27 mouse cellular contexts compared by ENCODE assay signal in the genomic region with DNA sequence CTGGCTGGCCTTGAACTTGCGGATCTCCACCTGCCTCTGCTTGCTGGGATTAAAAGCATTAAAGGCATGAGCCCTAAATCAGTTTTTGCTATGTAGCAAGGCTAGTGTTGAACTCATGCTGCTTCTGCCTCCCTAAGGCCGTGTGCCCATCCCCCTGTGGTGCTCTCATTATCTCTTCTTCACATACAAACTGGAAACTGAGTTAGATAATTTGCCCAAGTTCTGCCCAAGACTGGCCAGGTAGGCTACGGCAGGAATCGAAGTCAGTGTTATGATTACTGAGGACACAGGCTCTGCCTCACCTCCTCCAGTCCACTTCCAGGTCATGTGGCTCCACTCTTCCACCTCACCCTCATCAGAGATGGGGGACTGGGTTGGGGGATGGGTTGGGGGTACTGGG. TPM values are rescaled to one million over a fixed set of nuclear protein-coding genes. Genes with fewer than 3 reads are reported as not detected.
A peak's percentile ranks its signal among the peaks of the same experiment; 100 is the strongest.
DNase-seq lines count a peak whose midpoint lies in the region; ATAC-seq and TF ChIP-seq lines count a peak whose summit lies in the region.
"Not testable (repeated sequence)": the region's sequence is repeated elsewhere in the genome, so short reads cannot be mapped to it uniquely, and the experiment has no call there.
"Had no signal": no experiment of that assay in that cellular context is flagged by ENCODE, and none has a peak within 500 bp of the region (broad histone marks: within the 10 kb centered on the region; RNA-seq: fewer than 3 reads in every experiment).

No protein-coding gene starts in this region.

- H3K79me2 ChIP-seq in MEL (ENCODE audit: control insufficient read depth, insufficient read depth, low read length, poor library complexity); liver, adult 2 months (ENCODE audit: control insufficient read depth, insufficient read depth, low read length): not testable (repeated sequence)

- ATAC-seq in erythroblast, adult 5-6 weeks (replicated peaks; ENCODE audit: low FRiP score, poor library complexity, severe bottlenecking), result 0 out of 2 replicates have a peak, but pooled peaks have one; percentile 18
- ATAC-seq in liver, embryonic 12.5 days, result peak; percentile 57
- ATAC-seq in liver, embryonic 14.5 days (ENCODE audit: insufficient read depth), result peak; percentile 55; the same call in 1 of the 2 replicates
- ATAC-seq in liver, embryonic 16.5 days (ENCODE audit: low read depth), result peak; percentile 41; the same call in 1 of the 2 replicates
- peak; percentile 24; the same call in 1 of the 2 replicates for ATAC-seq in megakaryocyte progenitor cell, adult 5-6 weeks (replicated peaks; ENCODE audit: poor library complexity)

- TF ChIP-seq RAD21 in MEL (IDR thresholded peaks at IDR 0.05; ENCODE audit: low read depth, low read length), result not testable (repeated sequence)

- 66% methylated on average over 4 of the region's 4 CpGs for WGBS in liver, adult 2 months
- WGBS in liver, embryonic 12.5 days (ENCODE audit: insufficient replicate concordance), result 38% methylated on average over 4 of the region's 4 CpGs
- WGBS in liver, embryonic 14.5 days (ENCODE audit: insufficient replicate concordance), result 35% methylated on average over 4 of the region's 4 CpGs
- WGBS in liver, embryonic 16.5 days (ENCODE audit: insufficient replicate concordance), result 44% methylated on average over 4 of the region's 4 CpGs

- H3K27me3 ChIP-seq in MEL (ENCODE audit: control insufficient read depth in 1 of 2, insufficient read depth in 2 of 2, low read length in 2 of 2); liver, adult 2 months (ENCODE audit: control insufficient read depth, insufficient read depth, low read length); liver, embryonic 12.5 days (replicated peaks); liver, embryonic 14.5 days (ENCODE audit: control insufficient read depth, insufficient read depth, low read length); liver, embryonic 16.5 days (ENCODE audit: control insufficient read depth, insufficient read depth, low read depth, low read length): not testable (repeated sequence)

- H3K4me2 ChIP-seq in liver, embryonic 12.5 days; liver, embryonic 14.5 days (ENCODE audit: low read depth); liver, embryonic 16.5 days (ENCODE audit: low read depth, low read length): not testable (repeated sequence)

- peaks cover 3 to 15% of the 10 kb centered on the region in 2 experiments for H3K4me1 ChIP-seq in MEL (ENCODE audit: control insufficient read depth in 1 of 2, insufficient read depth in 2 of 2, low read length in 2 of 2)
- peaks cover 20% of the 10 kb centered on the region for H3K4me1 ChIP-seq in liver, adult 2 months (ENCODE audit: control insufficient read depth, insufficient read depth, low read length)
- peaks cover 41% of the 10 kb centered on the region for H3K4me1 ChIP-seq in liver, embryonic 12.5 days
- H3K4me1 ChIP-seq in liver, embryonic 14.5 days (replicated peaks; ENCODE audit: control insufficient read depth in 2 of 2, insufficient read depth in 2 of 2, low read length in 1 of 2), result peaks cover 5 to 23% of the 10 kb centered on the region in 2 experiments
- not testable (repeated sequence) for H3K4me1 ChIP-seq in liver, embryonic 16.5 days (ENCODE audit: control insufficient read depth, low read depth, low read length)

- TF ChIP-seq POLR2A in MEL (IDR thresholded peaks at IDR 0.05; ENCODE audit: control insufficient read depth in 1 of 2, insufficient read depth in 1 of 2, low read depth in 1 of 2, low read length in 2 of 2, poor library complexity in 1 of 2); liver, adult 2 months (IDR thresholded peaks at IDR 0.05; ENCODE audit: extremely low read depth, insufficient read depth, low read length): not testable (repeated sequence)

- H3K9me3 ChIP-seq in MEL (replicated peaks; ENCODE audit: insufficient read depth, low read length); liver, embryonic 12.5 days (replicated peaks); liver, embryonic 14.5 days (ENCODE audit: control insufficient read depth, low read length); liver, embryonic 16.5 days (replicated peaks; ENCODE audit: control insufficient read depth, low read length): not testable (repeated sequence)

- TF ChIP-seq CTCF in MEL (IDR thresholded peaks at IDR 0.05 in 2 of 3, conservative IDR thresholded peaks at IDR 0.05 in 1 of 3; ENCODE audit: control insufficient read depth in 1 of 3, insufficient read depth in 1 of 3, low read depth in 2 of 3, low read length in 3 of 3, poor library complexity in 1 of 3, severe bottlenecking in 1 of 3); liver, adult 2 months (IDR thresholded peaks at IDR 0.05; ENCODE audit: low read depth, low read length); liver, embryonic 14.5 days (IDR thresholded peaks at IDR 0.05; ENCODE audit: low read depth): not testable (repeated sequence)

- H3K9ac ChIP-seq in MEL (ENCODE audit: control insufficient read depth, low read depth, low read length, poor library complexity, severe bottlenecking); liver, adult 2 months (ENCODE audit: low read depth, low read length); liver, embryonic 12.5 days; liver, embryonic 14.5 days (replicated peaks); liver, embryonic 16.5 days (ENCODE audit: low read depth, low read length): not testable (repeated sequence)

- peak in 1 of 2 experiments; percentile 52; a peak in 1 of 4 replicates for TF ChIP-seq EP300 in MEL (IDR thresholded peaks at IDR 0.05; ENCODE audit: low read depth in 1 of 2, low read length in 2 of 2)
- peak; percentile 74 for TF ChIP-seq EP300 in liver, embryonic 14.5 days (IDR thresholded peaks at IDR 0.05; ENCODE audit: low read depth)

- DNase-seq in MEL (ENCODE audit: low read depth, low spot score); liver, adult 2 months (ENCODE audit: extremely low read depth, low read depth, low spot score); liver, embryonic 14.5 days (ENCODE audit: low read depth in 3 of 3, low spot score in 3 of 3): not testable (repeated sequence)
- peak; percentile 74 for DNase-seq in heart, adult 11 months

- H3K27ac ChIP-seq in MEL (ENCODE audit: control insufficient read depth, low read depth, low read length); liver, embryonic 12.5 days; liver, embryonic 14.5 days; liver, embryonic 16.5 days (ENCODE audit: low read length): not testable (repeated sequence)
- H3K27ac ChIP-seq in liver, adult 2 months (replicated peaks; ENCODE audit: insufficient read depth, low read depth, low read length), result peak overlapping the region; percentile 25

- H3K36me3 ChIP-seq in MEL (ENCODE audit: control insufficient read depth in 1 of 2, insufficient read depth in 2 of 2, low read length in 2 of 2); liver, embryonic 12.5 days; liver, embryonic 14.5 days (replicated peaks; ENCODE audit: control insufficient read depth, insufficient read depth, low read depth); liver, embryonic 16.5 days (ENCODE audit: control insufficient read depth, insufficient read depth): not testable (repeated sequence)
- peaks cover 19% of the 10 kb centered on the region for H3K36me3 ChIP-seq in liver, adult 2 months (ENCODE audit: control insufficient read depth, insufficient read depth, low read length)

- H3K4me3 ChIP-seq in MEL (ENCODE audit: control insufficient read depth in 1 of 2, insufficient read depth in 1 of 2, low read depth in 2 of 2, low read length in 2 of 2); liver, adult 2 months (ENCODE audit: insufficient read depth, low read depth, low read length); liver, embryonic 12.5 days; liver, embryonic 14.5 days (ENCODE audit: insufficient read depth in 1 of 2, low read depth in 2 of 2, low read length in 2 of 2); liver, embryonic 16.5 days (ENCODE audit: low read depth, low read length): not testable (repeated sequence)

RNA-seq across cellular contexts. Expression of a gene that starts 2.9 kb away (rescaled TPM):
- 35.7 and 60.7 TPM in 2 replicates for total RNA-seq in MEL (2012; rRNA removed)
- polyA plus RNA-seq in MEL (2012; ENCODE audit: insufficient read depth in 1 of 2, insufficient read length in 2 of 2, low read depth in 1 of 2, low replicate concordance in 2 of 2, missing spikeins in 1 of 2), result 10 to 100 TPM in 1 of 2 experiments, not detected in 1; 67.0 TPM
- total RNA-seq in erythroblast, adult 5-6 weeks (2015; ENCODE audit: low replicate concordance), result not detected in 2 replicates
- 0.43 and 4.3 TPM in 2 replicates for total RNA-seq in erythroblast, adult 5-6 weeks (2017; ENCODE audit: low replicate concordance)
- total RNA-seq in liver, adult 2 months (2014; rRNA removed), result 57.4 and 86.2 TPM in 2 replicates
- 24.5 and 148 TPM in 2 replicates for polyA plus RNA-seq in liver, adult 2 months (2012; rRNA removed)
- polyA plus RNA-seq in liver, embryonic 12.5 days (2016; fragmentation: Nextera tagmentation; extraction: Ambion mirVana), result 3.0 and 3.3 TPM in 2 replicates
- 19.6 and 20.7 TPM in 2 replicates for polyA plus RNA-seq in liver, embryonic 14.5 days (2012; rRNA removed)
- polyA plus RNA-seq in liver, embryonic 14.5 days (2014; fragmentation: Nextera tagmentation; extraction: Ambion mirVana), result 21.2 and 24.3 TPM in 2 replicates
- 93.0 and 115 TPM in 2 replicates for polyA plus RNA-seq in liver, embryonic 16.5 days (2015; fragmentation: Nextera tagmentation; extraction: Ambion mirVana)
- not detected in 2 replicates for total RNA-seq in megakaryocyte progenitor cell, adult 5-6 weeks (2015)
- 0.14 TPM in 1 of 2 replicates, not detected in the other for total RNA-seq in megakaryocyte progenitor cell, adult 5-6 weeks (2017)
- total RNA-seq: CH12.LX had no signal
- polyA plus RNA-seq: activated CD4-positive, CD25-positive, alpha-beta regulatory T cell, adult 4 months; CD4-positive, CD25-positive, alpha-beta regulatory T cell, adult 4 months; cortical plate, adult 2 months; embryonic facial prominence, embryonic 10.5 days; embryonic facial prominence, embryonic 12.5 days; forebrain, embryonic 11.5 days; forebrain, embryonic 13.5 days had no signal

RNA-seq across cellular contexts. Expression of a gene that starts 37.6 kb away (rescaled TPM):
- 4.8 and 6.6 TPM in 2 replicates for total RNA-seq in MEL (2012; rRNA removed)
- polyA plus RNA-seq in MEL (2012; ENCODE audit: insufficient read depth in 1 of 2, insufficient read length in 2 of 2, low read depth in 1 of 2, low replicate concordance in 2 of 2, missing spikeins in 1 of 2), result 10 to 100 TPM in 1 of 2 experiments, not detected in 1; 13.5 TPM
- 0.77 and 2.5 TPM in 2 replicates for total RNA-seq in erythroblast, adult 5-6 weeks (2015; ENCODE audit: low replicate concordance)
- total RNA-seq in erythroblast, adult 5-6 weeks (2017; ENCODE audit: low replicate concordance), result 4.5 and 10.5 TPM in 2 replicates
- total RNA-seq in liver, adult 2 months (2014; rRNA removed), result 2.1 and 2.6 TPM in 2 replicates
- polyA plus RNA-seq in liver, adult 2 months (2012; rRNA removed), result 2.6 and 7.3 TPM in 2 replicates
- 5.4 and 7.5 TPM in 2 replicates for polyA plus RNA-seq in liver, embryonic 12.5 days (2016; fragmentation: Nextera tagmentation; extraction: Ambion mirVana)
- 5.7 and 6.2 TPM in 2 replicates for polyA plus RNA-seq in liver, embryonic 14.5 days (2012; rRNA removed)
- 7.4 and 7.8 TPM in 2 replicates for polyA plus RNA-seq in liver, embryonic 14.5 days (2014; fragmentation: Nextera tagmentation; extraction: Ambion mirVana)
- polyA plus RNA-seq in liver, embryonic 16.5 days (2015; fragmentation: Nextera tagmentation; extraction: Ambion mirVana), result 13.2 and 13.3 TPM in 2 replicates
- total RNA-seq in megakaryocyte progenitor cell, adult 5-6 weeks (2015), result 3.5 TPM in 2 replicates
- total RNA-seq in megakaryocyte progenitor cell, adult 5-6 weeks (2017), result 4.2 and 5.2 TPM in 2 replicates

RNA-seq across cellular contexts. Expression of a gene that starts 53.3 kb away (rescaled TPM):
- not detected in 2 replicates for total RNA-seq in MEL (2012; rRNA removed)
- not detected for polyA plus RNA-seq in MEL (2012; ENCODE audit: insufficient read depth in 1 of 2, insufficient read length in 2 of 2, low read depth in 1 of 2, low replicate concordance in 2 of 2, missing spikeins in 1 of 2)
- total RNA-seq in erythroblast, adult 5-6 weeks (2015; ENCODE audit: low replicate concordance), result not detected in 2 replicates
- not detected in 2 replicates for total RNA-seq in erythroblast, adult 5-6 weeks (2017; ENCODE audit: low replicate concordance)
- total RNA-seq in liver, adult 2 months (2014; rRNA removed), result not detected in 2 replicates
- polyA plus RNA-seq in liver, adult 2 months (2012; rRNA removed), result not detected in 2 replicates
- polyA plus RNA-seq in liver, embryonic 12.5 days (2016; fragmentation: Nextera tagmentation; extraction: Ambion mirVana), result not detected in 2 replicates
- polyA plus RNA-seq in liver, embryonic 14.5 days (2012; rRNA removed), result not detected in 2 replicates
- not detected in 2 replicates for polyA plus RNA-seq in liver, embryonic 14.5 days (2014; fragmentation: Nextera tagmentation; extraction: Ambion mirVana)
- not detected in 2 replicates for polyA plus RNA-seq in liver, embryonic 16.5 days (2015; fragmentation: Nextera tagmentation; extraction: Ambion mirVana)
- not detected in 2 replicates for total RNA-seq in megakaryocyte progenitor cell, adult 5-6 weeks (2015)
- total RNA-seq in megakaryocyte progenitor cell, adult 5-6 weeks (2017), result not detected in 2 replicates
- total RNA-seq: adrenal gland, adult 18-20 months; adrenal gland, adult 8-10 months; adrenal gland, postnatal 14 days; adrenal gland, postnatal 36 days; CH12.LX; forebrain, postnatal 0 days; G1E had no signal
- polyA plus RNA-seq: activated CD4-positive, CD25-positive, alpha-beta regulatory T cell, adult 4 months; CD4-positive, CD25-positive, alpha-beta regulatory T cell, adult 4 months; cerebellum, adult 2 months; cortical plate, adult 2 months; embryonic facial prominence, embryonic 10.5 days; embryonic facial prominence, embryonic 12.5 days; embryonic facial prominence, embryonic 14.5 days; erythroblast, embryonic 14.5 days; forebrain, embryonic 11.5 days; forebrain, embryonic 13.5 days; forebrain, embryonic 15.5 days; forebrain, postnatal 0 days; G1E; Patski had no signal
